Mouse (Mus musculus) heart, embryonic 16.5 days (tissue): Measurements from ENCODE around the gene Opn4. TPM values are rescaled to one million over a fixed set of nuclear protein-coding genes. Genes with fewer than 3 reads are reported as not detected.

ENCODE experiments used
- ATAC-seq: fragments of 200-750 bp; cut with Nextera tagmentation; replicated peaks from 2 replicates; pipeline ENCODE4 v1.8.0; 2017; ENCODE audit warnings: moderate number of reproducible peaks; ENCODE audit not compliant: insufficient read depth, low FRiP score; ENCODE audit errors: extremely low read depth
- H3K27ac ChIP-seq: fragments of 300-500 bp; sonication (generic); 2 replicates; pipeline ENCODE4 v1.5.1; 2014; ENCODE audit warnings: mild to moderate bottlenecking, low read length, control low read depth, moderate library complexity
- H3K27me3 ChIP-seq: fragments of 300-500 bp; sonication (generic); 2 replicates; pipeline ENCODE4 v1.6.1; 2014; ENCODE audit warnings: low read length, mixed read lengths; ENCODE audit not compliant: control insufficient read depth, insufficient read depth
- H3K36me3 ChIP-seq: fragments of 300-500 bp; sonication (generic); 2 replicates; pipeline ENCODE4 v1.6.1; 2014; ENCODE audit not compliant: control insufficient read depth, insufficient read depth
- H3K4me1 ChIP-seq: fragments of 300-500 bp; sonication (generic); 2 replicates; pipeline ENCODE4 v1.6.1; 2014; ENCODE audit warnings: low read length, mixed read lengths; ENCODE audit not compliant: control insufficient read depth, insufficient read depth
- H3K4me2 ChIP-seq: fragments of 300-500 bp; sonication (generic); 2 replicates; pipeline ENCODE4 v1.6.1; 2014; ENCODE audit warnings: low read depth, mild to moderate bottlenecking, control low read depth, low read length
- H3K4me3 ChIP-seq: fragments of 300-500 bp; sonication (generic); 2 replicates; pipeline ENCODE4 v1.5.1; 2014; ENCODE audit warnings: mild to moderate bottlenecking, control low read depth, low read length
- H3K9ac ChIP-seq: fragments of 300-500 bp; sonication (generic); 2 replicates; pipeline ENCODE4 v1.6.1; 2014; ENCODE audit warnings: low read length, control low read depth
- H3K9me3 ChIP-seq: fragments of 300-500 bp; sonication (generic); replicated peaks from 2 replicates; pipeline ENCODE4 v1.6.1; 2016; ENCODE audit warnings: low read length; ENCODE audit not compliant: control insufficient read depth
- WGBS: fragments of 180-500 bp; shearing (Covaris S2); extraction: QIAGEN DNeasy Blood & Tissue Kit; methylation state at CpG from one replicate; pipeline ENCODE4 v1.1.7; 2014; 5-methylcytosine and 5-hydroxymethylcytosine counted together
- polyA plus RNA-seq: library from polyadenylated mRNA; unstranded; fragments of >200 nt; fragmentation: Nextera tagmentation; extraction: Ambion mirVana; gene quantifications from 2 replicates; pipeline ENCODE4 v1.2.1, GENCODE M21; 2015

Gene Opn4
- polyA plus RNA-seq, 1 experiment from 2014 or later, result 8.5 TPM

- peak overlapping the region; percentile 65 for H3K9ac ChIP-seq
- no peaks in the 10 kb centered on the region for H3K27me3 ChIP-seq
- H3K36me3 ChIP-seq, result peaks cover 26% of the 10 kb centered on the region
- ATAC-seq, result peak; percentile 28; the same call in 1 of the 2 replicates
- no peaks in the 10 kb centered on the region for H3K9me3 ChIP-seq
- H3K27ac ChIP-seq, result peak overlapping the region; percentile 95
- H3K4me1 ChIP-seq, result peaks cover 45% of the 10 kb centered on the region
- H3K4me3 ChIP-seq, result no peak overlapping the region
- peak overlapping the region; percentile 31 for H3K4me2 ChIP-seq
- WGBS, result 51% methylated on average over 6 of the region's 6 CpGs
These were observed 56.3 kb downstream of the Opn4 start for GRCm38 (mm10) chr14:34543596-34543995.

GRCm38 (mm10) chr14:34541896-34542295, 58.0 kb downstream of the Opn4 start:
- no peak for ATAC-seq
- no peak overlapping the region for H3K4me2 ChIP-seq
- 75% methylated on average over 5 of the region's 5 CpGs for WGBS

GRCm38 (mm10) chr14:34540685-34541162, 59.2 kb downstream of the Opn4 start:
- Histone ChIP-seq H3K27me3 (no peaks in the 10 kb centered on the region), H3K9me3 (no peaks in the 10 kb centered on the region), H3K27ac (peak overlapping the region; percentile 45), H3K4me2 (no peak overlapping the region), H3K4me3 (no peak overlapping the region), H3K36me3 (peaks cover 43% of the 10 kb centered on the region), H3K4me1 (peaks cover 33% of the 10 kb centered on the region), H3K9ac (no peak overlapping the region; the same call in 1 of the 2 replicates)
- 27% methylated on average over 15 of the region's 17 CpGs for WGBS
- ATAC-seq, result 0 out of 2 replicates have a peak, but pooled peaks have one; percentile 11

More at GRCm38 (mm10) chr14:34541896-34542295, 58.0 kb downstream of the Opn4 start:
- Histone ChIP-seq H3K27me3 (no peaks in the 10 kb centered on the region), H3K36me3 (peaks cover 33% of the 10 kb centered on the region), H3K9me3 (no peaks in the 10 kb centered on the region), H3K9ac (0 out of 2 replicates have a peak overlapping the region, but pooled peaks have one; percentile 35), H3K27ac (peak overlapping the region; percentile 9), H3K4me1 (peaks cover 33% of the 10 kb centered on the region), H3K4me3 (no peak overlapping the region)

Other genes starting within 250 kb of the Opn4 start
- gene Fam25c, start 244.7 kb downstream of the Opn4 start, polyA plus RNA-seq, result not detected in 2 replicates
- 2.3 and 3.7 TPM in 2 replicates for gene Sncg, start 225.4 kb downstream of the Opn4 start, polyA plus RNA-seq
- gene Mmrn2, start 224.7 kb downstream of the Opn4 start, polyA plus RNA-seq, result 28.2 and 28.7 TPM in 2 replicates
- gene Bmpr1a, start 96.8 kb downstream of the Opn4 start, polyA plus RNA-seq, result 27.8 and 36.4 TPM in 2 replicates
- gene 9230112D13Rik, start 77.3 kb downstream of the Opn4 start, polyA plus RNA-seq, result not detected in 2 replicates
- 356 and 369 TPM in 2 replicates for gene Ldb3, start 11.5 kb downstream of the Opn4 start, polyA plus RNA-seq
- gene Wapl, start 73.8 kb upstream of the Opn4 start, polyA plus RNA-seq, result 13.6 and 15.3 TPM in 2 replicates
- gene Grid1, start 220.0 kb upstream of the Opn4 start, polyA plus RNA-seq, result 0.26 and 0.36 TPM in 2 replicates